Mouse (Mus musculus) CD4-positive helper T cell, adult 2 months (primary cell): Measurements from ENCODE around the gene Stk26.

Source experiments
- DNase-seq: peaks from one replicate; pipeline ENCODE4 v3.0.0-alpha.2; 2012; ENCODE audit warnings: low read depth, missing footprints, low spot score

Gene Stk26

DNA sequence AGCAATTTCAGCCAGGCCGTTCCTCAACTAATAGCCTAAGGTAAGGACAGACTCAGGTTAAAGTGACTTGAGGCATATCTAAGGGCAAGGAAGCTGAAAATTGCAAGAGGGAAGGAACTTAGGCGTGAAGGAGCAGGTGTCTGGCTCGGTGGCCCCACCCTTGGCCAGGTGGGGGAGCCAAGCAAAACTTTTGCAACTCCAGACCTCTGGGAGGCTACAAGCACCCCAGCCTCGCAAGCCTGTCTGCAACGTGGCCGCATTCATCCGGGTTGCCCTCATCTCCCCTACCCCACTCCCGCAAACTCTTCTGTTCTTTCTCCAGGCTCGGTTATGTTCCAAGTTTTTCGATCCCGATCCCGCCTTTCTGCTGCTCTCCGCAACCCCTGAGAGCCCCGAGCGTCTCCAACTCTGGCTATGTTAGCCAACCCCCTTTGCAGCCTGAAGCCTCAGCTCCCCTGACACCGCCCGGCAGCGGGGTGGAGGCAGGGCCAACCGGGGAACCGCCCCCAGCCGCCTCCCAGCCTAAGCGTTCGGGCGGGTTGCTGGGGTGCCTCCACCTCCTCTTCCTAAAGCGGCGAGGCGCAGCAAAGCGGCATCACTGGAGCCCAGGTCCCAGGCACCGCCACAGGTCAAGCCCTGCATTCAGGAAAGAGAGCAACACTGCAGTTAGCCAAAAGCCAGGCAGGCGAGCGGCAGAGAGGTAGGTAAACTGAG, at the start of gene Stk26:
TSS of gene Stk26 (plus strand) at position 201 of the 714 bp plus-strand sequence.
- peak; percentile 86 for DNase-seq

DNA sequence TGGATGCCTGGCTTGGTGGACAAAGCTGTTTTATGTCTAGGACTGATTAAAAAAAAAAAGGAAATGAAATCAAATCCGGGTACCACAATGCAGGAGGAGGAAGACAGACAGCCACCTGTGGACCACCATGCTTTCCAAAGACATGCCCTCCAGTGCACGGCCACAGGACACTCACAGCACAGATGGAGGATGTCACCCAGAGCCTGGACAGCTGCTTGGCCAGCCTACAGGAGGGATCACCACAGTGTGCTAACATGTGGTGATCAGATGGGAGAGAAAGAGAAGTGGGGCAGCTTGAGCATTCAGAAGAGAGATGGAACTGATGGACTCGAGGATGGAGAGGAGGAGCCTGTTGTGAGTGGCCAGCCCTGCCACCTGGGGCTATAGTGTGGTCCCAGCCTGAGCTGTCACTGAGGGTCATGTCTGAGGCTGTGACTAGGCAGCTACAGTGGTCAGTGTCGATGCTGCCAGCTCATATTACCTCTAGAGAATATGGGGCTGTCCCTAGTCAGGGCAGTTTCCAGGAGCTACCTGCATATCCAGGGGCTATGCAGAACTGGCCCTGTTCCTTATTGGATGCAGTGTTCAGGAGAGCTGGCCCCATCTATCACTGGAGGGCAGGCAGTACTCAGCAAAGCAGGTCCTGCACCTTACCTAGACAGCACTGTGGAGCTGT, 47.7 kb upstream of the Stk26 start:
- DNase-seq = no peak

DNA sequence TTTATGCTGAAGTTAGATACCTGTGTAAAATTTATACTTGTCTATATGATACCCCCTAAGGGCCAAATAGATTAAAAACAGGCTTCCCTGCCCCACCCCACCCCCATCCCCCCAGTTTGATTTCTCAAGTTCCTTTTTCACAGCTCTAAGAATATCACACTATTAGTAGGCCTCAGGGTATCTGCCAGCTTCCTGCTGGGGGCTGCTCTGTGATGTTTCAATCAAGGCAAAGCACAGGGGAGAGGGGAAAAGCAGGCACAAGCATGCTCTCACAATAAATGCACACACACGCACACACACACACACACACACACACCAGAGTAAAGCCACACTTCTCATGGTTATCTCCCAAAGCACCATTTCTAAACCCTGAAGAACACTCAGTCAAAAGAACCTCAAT, 43.0 kb upstream of the Stk26 start:
- no peak for DNase-seq

GRCm38 (mm10) chrX:50798571-50798970, 42.3 kb upstream of the Stk26 start:
- DNase-seq = no peak

- no peak for DNase-seq
Observed at GRCm38 (mm10) chrX:50799656-50800188, 41.1 kb upstream of the Stk26 start.

DNA sequence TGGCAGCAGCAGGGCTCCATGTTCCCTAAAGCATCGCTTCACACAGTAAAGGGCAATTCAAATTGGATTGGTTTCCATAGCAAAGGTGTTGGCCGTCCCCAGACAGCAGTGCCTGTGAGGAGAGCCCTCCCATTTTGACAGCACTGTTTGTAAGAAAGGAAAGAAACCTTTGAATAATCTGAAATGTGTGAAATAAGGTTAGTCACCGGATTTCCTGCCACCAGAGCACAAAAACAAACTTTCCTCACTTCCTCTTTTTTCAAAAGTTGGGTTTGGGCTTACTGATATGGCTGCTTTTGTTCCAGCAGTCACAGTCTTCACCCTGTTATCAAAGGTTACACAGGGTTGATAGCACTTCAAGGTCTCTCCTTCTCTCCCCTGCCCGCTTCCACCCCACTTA, 35.2 kb upstream of the Stk26 start:
- peak; percentile 70 for DNase-seq

- no peak for DNase-seq
Observed at GRCm38 (mm10) chrX:50823856-50824255, 17.0 kb upstream of the Stk26 start.

- DNase-seq = peak; percentile 8
Observed at GRCm38 (mm10) chrX:50835592-50835991, 5.3 kb upstream of the Stk26 start.

GRCm38 (mm10) chrX:50836029-50836691, 4.7 kb upstream of the Stk26 start:
- peak; percentile 83 for DNase-seq

DNA sequence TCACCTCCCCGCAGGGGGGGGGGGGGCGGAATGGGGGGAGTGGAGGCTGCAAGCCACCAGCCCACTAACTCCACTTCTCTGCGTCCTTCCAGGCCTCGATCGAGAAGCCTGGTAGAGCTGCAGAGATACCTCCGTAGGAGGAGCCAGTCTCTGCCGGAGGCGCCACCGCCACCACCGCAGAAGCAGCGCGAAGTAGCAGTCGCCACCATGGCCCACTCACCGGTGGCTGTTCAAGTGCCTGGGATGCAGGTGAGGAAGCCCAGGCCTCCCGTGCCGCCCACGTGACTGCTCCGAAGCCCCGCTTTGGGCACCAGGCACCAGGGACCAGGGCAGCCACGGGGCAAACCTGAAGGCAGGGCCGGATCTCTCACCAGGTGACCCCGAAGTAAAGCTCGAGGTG, 740 bp downstream of the Stk26 start:
- DNase-seq = peak; percentile 68

DNA sequence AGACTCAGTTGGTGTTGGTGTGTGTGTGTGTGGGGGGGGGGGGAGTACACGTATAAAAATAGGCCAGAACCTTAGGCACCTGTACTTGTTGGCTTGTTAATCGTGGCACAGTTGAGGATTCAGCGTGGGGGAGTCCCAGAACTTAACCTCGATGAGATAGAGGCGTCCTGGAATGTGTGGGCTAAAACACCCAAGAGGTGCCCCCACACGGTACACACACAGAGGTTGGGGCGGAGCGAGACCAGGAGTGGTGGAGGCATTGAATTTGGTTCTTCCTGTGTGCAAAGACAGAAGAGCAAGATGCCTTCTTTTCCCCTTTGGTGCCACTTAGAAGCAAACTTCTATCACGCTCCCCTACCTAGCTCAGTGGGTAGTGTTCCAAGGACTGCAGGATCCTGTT, 1.2 kb downstream of the Stk26 start:
- DNase-seq = peak; percentile 61

DNA sequence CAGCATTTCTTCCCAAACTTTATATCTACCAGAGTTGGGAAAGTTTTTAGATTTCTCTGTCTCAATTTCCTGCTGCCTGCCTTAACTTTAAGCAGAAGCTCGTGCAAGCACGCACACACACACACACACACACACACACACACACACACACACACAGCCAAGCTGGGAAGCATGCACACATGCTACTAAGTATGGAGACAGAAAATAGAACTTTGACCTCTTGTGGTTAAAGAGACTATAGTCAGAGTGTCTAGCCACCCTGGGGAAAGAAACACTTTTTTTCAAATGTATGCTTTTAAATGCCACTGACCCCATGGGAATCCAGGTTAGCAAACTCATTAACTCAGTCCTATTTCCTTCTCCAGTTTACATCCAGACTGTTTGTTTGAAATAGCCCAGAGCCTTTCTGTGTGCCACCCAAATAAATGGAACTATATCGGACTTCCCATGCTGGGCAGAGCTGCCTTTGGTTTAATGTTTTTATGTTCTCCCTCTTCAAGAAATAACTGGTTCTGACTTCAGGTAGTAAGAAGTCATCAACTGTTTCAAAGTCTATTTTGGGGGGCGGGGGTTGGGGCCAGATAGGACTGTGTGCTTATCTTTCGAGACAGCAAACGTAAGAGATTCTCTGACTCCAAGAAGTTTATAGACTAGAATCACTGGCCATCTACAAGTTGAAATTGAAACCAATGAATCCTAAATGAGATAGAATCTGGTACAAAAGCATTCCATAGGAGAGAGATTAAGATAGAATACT, 9.8 kb downstream of the Stk26 start:
- DNase-seq = no peak

- DNase-seq = no peak
Observed at GRCm38 (mm10) chrX:50863771-50864170, 22.9 kb downstream of the Stk26 start.

DNA sequence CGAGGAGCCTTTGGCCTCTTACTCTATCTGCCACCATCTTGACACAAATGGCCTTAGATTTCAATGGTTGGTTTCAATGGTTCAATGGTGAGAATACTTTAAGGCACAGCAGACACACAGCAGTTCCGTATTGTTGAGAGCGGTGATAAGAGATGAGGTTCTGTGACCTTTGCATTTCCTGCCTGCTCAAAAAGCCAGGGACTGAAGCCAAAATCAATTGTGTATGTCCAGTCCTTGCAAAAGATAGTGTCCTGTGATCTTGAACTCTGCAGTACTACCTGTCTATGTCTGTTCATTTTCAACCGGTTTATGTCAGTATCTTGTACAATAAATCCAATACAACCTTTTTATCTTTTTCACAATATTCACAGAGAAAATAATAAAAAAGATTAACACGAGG, 23.9 kb downstream of the Stk26 start:
- DNase-seq = no peak

GRCm38 (mm10) chrX:50874246-50875002, 33.6 kb downstream of the Stk26 start:
- peak; percentile 85 for DNase-seq

DNA sequence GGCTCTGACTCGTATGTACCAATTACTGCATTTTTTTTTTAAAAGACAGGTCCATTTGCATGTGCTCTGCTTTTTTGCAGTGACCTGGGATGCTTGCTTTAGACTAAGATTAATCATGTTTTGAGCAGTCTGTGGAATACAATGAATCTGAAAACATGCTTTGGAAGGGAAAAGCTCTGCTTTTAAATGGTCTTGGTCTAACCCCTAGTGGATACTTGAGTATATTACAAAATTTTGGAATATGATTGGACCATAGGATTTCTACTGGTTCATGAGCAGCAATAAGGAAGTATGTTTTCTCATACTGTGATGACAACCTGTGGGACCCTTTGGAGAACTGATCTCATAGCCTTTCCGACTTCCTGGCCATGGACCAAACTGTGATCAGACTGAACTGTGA, 47.2 kb downstream of the Stk26 start:
- DNase-seq = no peak

GRCm38 (mm10) chrX:50903497-50903896, 62.6 kb downstream of the Stk26 start:
- DNase-seq = no peak

DNA sequence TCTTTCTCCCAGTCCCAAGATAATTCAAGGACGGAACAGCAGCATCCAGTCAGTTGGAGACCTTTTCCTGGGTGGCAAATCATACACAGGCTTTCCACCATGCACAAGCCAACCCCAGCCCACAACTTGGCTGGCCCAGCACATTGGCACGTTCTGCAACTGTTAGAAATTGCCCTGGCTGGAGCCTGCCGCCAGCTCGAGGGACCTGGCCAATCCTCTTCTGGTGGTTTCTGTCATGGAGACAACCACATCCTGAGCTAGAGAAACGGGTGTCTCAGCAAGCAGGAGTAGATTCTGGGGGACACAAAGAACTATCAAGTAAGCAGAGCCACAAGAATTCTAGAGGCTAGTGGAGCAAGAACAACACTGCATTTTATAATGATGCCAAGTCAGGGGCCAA, 69.1 kb downstream of the Stk26 start:
- DNase-seq = no peak

GRCm38 (mm10) chrX:50917389-50917788, 76.5 kb downstream of the Stk26 start:
- DNase-seq = no peak

DNA sequence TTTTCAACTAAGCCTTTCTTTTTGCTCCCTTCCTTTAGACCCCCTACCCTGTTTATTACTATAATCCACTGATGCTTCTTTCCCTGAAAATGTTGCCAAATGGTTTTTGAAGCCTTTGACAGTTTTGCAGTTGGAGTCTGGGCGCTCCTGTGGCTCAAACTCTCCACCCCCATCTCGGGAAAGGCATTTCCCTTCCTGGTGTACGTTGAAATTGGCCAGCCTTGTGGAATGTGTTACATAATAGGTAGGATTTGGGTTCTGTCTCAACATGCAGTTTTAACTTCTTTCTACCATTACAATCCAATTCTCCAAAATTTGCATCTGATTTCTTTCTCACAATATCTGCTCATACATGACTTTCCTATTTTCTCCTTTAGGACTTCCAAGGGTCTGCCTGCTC, 77.9 kb downstream of the Stk26 start:
- DNase-seq = no peak
